Mouse (Mus musculus): Measurements from ENCODE around the gene Tmem59.
A peak's percentile ranks its signal among the peaks of the same experiment; 100 is the strongest.

Gene Tmem59

DNA sequence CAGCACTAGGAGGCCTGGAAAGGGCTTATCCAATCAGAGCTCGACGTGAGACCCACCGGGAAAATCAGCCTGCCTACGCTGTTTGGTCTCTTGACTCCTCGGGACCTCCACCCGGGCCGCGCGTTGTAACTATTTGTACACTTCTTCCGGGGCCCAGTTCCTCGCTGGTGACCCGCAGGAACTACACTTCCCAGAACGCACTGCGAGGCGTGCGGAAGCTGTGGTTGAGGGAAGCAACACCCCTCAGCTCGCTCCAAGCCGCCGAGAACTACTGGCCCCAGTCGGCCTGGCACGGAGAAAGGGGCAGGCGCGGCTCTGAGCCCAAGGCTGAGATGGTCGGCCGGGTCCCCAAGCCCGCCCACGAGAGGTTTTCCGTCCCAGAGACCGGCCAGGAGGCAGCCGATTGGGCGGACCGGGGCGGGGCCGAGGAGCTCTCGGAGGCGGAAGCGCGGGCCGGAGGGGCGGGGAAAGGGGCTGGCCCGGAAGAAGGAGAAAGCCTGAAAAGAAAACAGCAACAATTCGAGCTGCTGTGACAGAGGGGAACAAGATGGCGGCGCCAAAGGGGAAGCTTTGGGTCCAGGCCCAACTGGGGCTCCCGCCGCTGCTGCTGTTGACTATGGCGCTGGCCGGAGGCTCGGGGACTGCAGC lies at the start of gene Tmem59:
TSS of gene Tmem59 (plus strand) at position 218 of the 648 bp plus-strand sequence.
- DNase-seq (ENCODE audit: low read depth in 1 of 2, low spot score in 2 of 2), result peak; percentile 89 to 96

DNA sequence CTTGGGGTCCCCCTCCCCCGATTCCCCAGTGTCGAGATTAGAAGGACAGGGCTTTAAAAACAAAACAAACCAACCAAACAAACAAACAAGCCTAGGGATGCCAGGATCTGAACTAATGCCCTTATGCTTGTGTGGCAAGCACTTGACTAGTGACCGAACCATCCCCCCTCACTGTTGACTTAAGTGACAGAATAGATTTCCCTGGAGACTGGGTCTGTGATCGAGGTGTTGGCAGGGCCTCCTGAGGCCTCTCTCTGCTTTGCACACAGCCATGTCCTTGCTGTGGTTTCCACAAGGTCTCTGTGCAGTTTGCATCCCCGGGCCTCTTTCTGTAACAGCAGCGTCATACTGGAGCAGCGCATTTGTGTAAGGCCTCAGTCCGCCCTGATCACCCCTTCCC lies 48.8 kb upstream of the Tmem59 start:
- DNase-seq (ENCODE audit: low read depth in 1 of 2, low spot score in 2 of 2), result no peak

DNA sequence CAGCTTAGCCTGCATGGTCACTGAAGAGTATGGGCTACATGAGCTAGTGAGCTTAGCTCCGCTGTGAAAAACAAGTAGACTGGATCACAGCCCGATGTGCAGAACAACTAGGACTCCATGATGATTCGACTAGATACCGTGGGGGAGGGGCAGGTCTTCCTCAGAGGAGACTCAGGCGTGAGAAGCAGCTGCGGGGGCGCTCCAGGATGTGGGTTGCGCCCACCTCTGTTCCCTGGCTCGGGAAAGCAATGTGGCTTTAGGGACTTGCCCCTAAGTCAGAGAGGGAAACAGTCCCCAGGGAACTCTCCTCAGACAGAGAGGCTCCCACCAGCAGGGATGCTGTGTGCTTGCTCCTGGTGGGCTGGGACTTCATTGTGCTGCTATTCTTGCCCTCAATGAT lies 47.7 kb upstream of the Tmem59 start:
- DNase-seq (ENCODE audit: low read depth in 1 of 2, low spot score in 2 of 2), result no peak

DNA sequence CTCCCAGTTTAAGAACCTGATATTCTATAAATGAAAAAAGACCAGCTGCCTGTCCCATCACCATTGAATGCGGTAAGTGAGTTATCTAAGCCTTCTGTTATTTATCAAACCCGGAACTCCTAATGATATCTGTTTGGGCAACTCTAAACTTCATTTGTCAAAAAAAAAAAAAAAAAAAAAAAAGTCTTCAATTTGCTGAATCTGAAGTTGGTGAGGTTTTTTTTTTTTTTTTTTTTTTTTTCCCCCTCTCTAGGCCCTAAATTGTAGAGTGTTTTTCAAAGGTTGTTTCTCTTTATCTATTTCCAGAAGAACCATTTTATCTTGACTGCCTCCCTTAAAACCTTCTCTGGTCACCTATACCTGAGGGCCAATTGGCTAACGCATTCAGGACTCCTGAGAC lies 43.3 kb upstream of the Tmem59 start:
- DNase-seq (ENCODE audit: low read depth in 1 of 2, low spot score in 2 of 2), result no peak

DNA sequence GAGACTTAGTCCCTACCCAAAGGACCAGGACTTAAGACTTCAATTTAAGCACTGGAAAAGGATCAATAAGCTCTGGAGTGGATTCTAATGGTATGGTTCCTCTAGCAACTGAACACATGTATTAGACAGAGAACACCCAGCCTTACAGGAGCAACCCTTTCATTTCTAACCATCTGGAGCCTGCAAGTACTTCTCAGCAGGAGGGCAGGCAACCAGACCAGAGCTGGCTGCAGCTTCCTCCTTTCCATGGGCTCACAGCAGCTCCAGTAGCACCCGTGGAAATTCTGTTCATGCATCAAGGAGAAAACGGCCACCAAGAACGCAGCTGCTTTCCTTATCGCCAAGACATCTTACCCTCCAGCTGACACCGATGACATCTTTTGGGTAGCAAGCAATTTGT lies 42.5 kb upstream of the Tmem59 start:
- DNase-seq (ENCODE audit: low read depth in 1 of 2, low spot score in 2 of 2), result no peak

DNA sequence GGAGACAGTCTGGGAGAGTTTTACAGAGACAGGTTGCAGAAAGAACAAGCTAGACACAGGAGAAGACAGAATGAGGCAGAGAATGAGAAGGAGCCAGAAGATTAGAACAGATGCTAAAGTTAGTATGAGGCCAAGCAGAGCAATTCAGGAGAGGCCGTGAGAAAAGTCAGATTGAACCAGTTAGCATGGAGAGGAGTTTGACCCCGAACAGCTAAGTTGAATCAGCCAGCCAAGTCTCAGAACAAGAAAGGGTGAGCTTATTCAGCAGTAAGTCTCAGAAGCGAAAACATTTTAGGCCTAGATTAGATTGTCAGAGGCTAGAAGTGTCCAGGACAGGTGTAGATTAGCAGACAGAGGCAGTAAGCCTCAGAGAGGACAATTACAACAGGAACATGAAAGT lies 41.7 kb upstream of the Tmem59 start:
- DNase-seq (ENCODE audit: low read depth in 1 of 2, low spot score in 2 of 2), result no peak

DNA sequence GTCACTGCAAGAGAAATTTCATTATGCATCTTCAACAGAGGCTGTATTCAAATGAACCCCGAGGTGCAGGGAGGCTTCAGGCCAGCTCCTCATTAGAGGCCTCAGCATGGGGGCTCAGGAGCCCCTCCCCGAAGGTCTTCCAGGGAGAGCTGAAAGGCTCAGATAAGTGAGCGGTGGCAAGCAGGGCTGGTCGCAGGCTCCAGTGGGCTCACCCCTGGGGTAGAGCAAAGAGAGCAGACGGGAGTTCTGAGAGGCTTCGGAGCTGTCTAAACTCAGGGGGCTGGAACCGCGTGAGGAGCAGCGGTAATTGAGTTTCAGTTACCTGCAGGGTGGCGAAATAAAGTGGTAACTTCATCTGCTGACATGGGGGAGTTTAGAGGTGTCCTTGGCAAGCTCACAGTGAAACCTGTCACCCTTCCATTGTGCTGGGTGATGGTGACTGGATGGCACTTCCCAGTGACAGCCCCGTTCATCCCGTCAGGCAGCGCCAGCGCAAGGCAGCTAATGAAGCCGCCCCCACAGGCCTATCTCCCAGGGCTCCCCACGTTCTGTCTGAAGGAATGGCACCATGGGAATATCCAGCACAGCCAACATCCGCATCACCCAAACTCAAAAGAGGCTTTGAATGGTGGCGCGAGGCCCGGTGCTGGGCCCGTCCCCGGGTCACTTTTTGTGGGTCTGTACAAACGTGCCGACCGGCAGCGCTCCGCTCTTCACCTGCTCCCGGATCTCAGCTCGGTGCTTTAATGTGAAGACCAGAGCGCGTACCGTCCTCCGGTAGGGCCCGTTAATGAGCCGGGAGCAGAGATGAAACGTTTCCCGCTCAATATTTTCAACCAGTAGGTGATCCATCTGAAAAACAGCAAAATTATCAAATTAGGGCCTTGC lies 39.0 kb upstream of the Tmem59 start:
- DNase-seq (ENCODE audit: low read depth in 1 of 2, low spot score in 2 of 2), result no peak

DNA sequence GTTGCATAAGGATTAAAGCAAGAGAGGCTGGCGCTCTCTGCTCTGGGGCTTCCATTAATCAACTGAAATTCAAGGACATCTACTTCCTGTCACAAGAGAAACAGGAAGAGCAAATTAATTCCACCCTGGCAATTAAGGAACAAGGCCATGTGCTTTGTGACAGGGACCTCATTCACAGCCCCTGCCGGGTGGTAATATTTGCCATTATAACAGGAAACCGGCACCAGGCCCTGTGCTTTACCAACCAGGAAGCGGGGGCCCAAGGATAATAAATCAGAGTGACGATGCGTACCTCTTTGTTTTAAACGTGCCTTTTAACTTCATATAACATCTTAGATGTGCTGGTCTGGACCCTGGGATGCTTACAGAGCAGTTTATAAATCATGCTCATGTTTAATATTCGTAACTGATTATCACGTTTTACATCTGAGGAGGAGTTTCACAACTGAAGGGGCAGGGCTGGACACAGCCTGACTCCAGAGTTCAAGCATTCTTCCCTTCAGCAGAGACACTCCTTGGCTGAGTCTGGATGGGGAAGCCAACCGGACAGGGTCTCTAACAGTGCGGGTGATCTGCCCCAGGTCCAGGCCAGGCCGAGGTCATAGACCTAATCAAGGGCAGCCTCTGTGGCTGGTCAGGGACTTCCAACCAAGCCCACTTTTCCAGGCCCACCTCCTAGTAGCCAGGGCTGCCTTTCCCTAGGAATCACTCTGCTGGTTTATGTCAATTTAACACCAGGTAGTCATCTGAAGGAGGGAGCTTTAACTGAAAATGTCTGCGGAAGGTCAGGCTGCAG lies 38.2 kb upstream of the Tmem59 start:
- no peak for DNase-seq (ENCODE audit: low read depth in 1 of 2, low spot score in 2 of 2)

DNA sequence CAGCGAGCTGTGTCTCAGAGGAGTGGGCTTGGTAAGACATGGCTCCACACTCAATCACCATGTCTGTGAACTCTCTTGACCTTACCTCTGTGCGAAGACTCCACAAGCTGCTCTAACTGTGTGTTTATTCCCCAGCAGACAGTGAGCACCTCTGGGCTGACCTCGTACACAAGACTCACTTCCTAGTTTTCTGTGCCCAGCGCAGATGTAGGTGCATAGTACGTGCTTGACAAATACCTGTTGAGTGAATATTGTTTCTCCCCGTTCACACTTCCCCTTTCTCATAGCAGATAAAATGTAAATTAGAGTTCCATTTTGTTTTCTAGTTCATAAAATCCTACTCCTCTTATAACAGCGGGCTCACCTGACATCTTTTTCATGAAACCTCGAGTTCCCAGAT lies 34.7 kb upstream of the Tmem59 start:
- no peak for DNase-seq (ENCODE audit: low read depth in 1 of 2, low spot score in 2 of 2)

DNA sequence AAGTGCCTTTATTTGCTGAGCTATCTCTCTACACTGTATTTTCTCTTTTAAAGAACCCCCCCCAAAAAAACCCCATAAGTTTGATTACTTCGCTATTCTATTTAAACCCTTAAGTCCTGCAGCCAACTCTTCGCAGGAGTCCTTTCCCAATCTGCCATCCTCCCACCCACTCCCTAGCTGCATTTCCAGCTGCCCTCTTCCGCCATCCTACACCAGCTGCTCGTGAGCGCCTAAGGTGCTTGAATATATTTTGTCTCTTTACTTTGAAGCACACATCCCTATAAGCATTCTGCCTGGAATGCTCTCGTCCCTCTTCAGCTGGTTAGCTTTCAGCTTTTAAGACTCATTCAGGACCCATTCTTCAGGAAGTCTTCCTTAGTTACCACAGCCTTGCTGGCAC lies 27.2 kb upstream of the Tmem59 start:
- DNase-seq (ENCODE audit: low read depth in 1 of 2, low spot score in 2 of 2), result no peak

DNA sequence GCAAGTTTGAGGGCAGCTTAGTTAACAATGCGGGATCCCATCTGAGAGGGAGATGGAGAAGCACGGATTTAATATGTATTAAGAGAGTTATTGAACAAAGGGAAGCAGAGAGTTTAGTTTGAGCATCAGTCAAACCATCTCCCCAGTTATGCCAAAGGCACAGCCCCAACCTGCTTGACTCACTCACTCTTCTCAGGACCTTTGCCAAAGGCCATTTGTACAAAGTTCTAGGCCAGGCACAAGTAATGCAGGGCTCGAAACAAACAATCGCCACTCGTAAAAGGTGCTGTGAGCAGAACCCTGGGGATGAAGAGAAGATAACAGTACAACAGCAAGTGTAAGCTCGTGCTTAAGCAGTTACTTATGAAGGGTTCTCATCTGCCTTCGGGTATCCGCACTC lies 25.6 kb upstream of the Tmem59 start:
- no peak for DNase-seq (ENCODE audit: low read depth in 1 of 2, low spot score in 2 of 2)

DNA sequence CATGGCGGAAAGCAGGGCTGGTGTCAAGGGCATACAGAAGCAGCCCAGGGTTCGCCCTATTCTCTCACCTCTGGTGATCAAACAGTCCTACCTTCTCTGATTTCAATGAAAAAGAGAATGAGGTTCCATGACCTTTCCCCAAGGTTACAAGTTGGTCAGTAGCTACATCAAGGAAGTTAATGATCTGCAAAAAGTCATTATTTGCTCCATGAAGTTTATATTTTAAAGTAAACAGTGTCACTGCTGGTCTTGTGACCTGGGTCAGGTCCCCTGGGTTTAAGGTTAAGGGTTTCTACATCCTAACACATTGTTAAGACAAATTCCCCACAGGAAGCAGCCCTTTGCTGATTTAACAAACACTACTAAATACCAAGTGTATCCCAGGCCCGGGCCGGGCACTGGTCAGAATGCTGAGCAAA lies 21.2 kb upstream of the Tmem59 start:
- no peak for DNase-seq (ENCODE audit: low read depth in 1 of 2, low spot score in 2 of 2)

DNA sequence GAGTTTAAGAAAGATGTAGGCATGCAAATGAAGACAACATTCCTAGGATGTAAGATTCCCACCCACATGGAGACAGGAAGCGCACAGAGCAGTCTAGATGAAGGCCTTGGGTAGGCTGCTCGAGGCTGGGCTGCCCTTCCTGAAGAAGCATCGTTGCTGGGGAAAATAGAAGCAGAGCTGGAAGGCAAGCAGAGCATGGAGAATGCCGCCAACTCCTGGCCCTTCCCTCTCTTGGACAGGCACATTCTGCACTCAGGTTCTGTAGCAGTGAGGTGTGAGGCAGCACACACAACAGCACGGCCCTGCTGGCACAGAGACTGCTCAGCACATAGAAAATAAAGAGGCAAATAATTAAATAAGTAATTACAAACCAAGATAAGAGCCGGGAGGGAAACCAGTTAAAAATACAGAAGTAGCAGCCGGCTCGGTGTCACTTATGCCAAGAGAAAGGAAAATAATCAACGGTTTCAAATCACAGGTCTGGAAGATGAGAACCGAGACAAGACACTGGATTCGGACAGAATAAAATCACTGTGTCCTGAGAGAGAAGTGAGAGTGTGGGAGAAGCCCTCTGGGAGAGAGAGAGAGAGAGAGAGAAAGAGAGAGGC lies 18.9 kb upstream of the Tmem59 start:
- no peak for DNase-seq (ENCODE audit: low read depth in 1 of 2, low spot score in 2 of 2)

DNA sequence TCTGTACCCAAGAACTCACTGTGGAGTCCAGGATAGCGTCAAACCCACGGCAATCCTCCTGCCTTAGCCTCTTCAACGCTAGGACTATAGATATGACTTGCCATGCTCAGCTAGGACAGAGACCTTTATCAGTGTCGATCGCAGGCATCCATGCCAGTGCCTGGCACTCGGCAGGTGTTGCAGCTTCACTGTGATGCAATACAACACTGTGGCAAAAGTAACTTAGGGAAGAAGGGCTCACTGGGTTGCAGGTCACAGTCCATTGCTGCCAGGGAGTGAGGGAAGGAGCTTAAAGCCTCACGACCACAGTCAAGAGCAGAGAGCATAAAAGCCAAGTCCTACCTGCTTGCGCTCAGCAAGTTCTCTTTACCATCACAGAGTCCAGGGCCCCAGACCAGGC lies 18.0 kb upstream of the Tmem59 start:
- no peak for DNase-seq (ENCODE audit: low read depth in 1 of 2, low spot score in 2 of 2)

DNA sequence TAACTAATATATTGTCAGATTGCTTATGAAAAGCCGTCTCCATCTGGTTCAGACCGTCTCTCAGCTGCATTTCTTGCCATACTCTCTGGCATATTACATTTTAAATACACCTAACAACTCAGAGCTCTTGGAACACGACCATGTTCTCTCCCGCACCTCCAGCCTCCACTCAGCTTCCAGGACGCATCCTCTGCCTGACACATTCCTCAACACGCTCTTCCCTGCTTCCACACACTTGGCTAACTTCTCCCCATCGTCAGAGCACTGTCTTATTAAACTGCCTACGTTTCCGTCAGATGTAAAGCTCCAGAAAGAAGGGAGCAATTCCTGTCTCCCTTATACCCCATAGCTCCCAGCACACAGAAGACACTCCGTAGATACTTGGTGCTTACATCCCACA lies 14.9 kb upstream of the Tmem59 start:
- DNase-seq (ENCODE audit: low read depth in 1 of 2, low spot score in 2 of 2), result no peak

DNA sequence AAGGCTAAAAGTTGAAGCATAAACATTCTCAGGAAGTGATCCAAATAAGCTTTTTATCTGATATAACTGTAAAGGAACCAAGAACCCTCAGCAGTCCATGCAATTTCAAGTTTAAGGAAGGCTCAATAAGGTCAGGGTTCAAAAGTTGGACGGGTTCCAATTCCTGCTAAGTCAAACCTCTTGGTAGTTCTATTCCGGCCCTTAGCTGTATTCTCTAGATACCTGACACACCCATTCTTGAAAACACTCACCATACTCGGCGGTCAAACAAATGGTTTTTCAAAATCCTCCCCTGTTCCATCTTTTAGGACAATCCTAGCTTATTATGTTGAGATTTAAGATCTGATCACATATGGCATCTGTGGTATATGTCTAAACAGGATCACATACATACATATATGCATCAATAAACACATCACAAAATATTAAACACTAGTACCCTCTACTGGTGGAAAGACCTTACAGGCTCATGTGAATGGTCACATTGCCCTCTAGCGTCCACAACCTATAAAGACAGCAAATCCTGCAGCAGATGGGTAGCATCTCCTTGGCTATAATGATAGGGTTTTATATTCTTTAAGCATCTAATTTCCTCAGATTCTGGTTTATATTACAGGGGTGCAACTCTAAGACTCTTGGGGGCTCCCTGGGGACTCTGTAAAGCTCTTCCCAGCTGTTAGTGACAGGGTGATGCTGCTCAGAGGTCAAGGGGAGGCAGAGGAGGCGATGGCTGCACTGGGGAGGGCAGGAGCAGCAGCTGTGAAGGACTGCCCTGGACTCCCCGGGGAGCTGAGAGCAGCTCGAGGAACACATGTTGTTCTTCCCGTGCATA lies 14.2 kb upstream of the Tmem59 start:
- peak; percentile 19 to 35 for DNase-seq (ENCODE audit: low read depth in 1 of 2, low spot score in 2 of 2)

DNA sequence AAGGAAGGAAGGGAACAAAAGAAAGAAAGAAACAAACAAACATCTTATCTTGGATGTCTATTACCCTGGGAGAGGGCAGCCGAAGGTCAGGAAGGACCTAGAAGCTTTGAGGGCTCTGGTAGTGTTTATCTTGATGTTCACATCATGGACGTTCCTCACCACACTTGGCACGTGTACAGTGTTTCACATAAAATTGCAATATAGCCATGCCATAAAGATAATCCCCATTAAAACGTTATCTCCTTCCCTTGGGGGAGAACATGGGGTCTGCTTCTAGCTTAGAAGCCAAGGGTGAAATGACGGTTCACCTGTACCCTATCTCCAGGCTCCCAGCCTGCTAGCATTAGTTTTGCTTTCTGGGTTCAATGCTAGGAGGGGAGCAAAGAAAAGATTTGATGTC lies 11.5 kb upstream of the Tmem59 start:
- no peak for DNase-seq (ENCODE audit: low read depth in 1 of 2, low spot score in 2 of 2)

DNA sequence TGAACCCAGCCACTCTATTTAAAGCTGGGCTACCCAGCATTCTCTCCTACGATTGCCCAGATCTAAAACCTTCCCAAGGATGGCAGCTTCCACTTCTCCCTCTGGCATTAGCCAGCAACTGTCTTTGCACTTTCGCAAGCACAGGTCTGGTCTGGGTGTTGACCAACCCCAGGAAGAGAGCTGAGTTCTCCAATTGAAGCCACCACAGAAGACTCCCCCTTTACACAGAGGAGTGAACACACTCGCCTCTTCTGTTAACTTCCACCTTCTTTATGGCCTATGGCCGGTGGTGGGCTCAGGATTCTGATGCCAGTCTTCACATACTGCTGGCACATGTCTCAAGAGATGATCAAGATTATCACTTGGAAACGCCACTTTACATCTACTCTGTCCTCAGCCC lies 10.4 kb upstream of the Tmem59 start:
- DNase-seq (ENCODE audit: low read depth in 1 of 2, low spot score in 2 of 2), result peak; percentile 19 to 33

DNA sequence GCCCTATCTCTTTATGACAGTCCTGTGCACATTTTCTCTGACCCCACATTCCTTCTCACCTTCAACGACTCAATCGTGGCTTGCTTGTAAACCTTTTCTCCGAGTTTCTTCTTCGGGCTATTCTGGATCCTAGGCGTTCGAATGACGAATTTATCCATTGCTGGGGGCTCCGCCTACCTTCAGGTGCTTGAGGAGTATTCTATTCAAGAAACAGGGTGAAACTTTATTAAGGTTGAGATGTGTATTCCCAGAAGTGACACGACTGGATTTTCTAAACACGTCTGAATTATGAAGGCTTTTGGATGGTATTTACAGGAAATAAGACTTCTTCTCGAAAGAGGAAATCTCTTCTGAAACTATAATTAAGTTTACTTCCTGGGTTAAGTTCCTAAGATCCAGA lies 693 bp upstream of the Tmem59 start:
- DNase-seq (ENCODE audit: low read depth in 1 of 2, low spot score in 2 of 2), result no peak

DNA sequence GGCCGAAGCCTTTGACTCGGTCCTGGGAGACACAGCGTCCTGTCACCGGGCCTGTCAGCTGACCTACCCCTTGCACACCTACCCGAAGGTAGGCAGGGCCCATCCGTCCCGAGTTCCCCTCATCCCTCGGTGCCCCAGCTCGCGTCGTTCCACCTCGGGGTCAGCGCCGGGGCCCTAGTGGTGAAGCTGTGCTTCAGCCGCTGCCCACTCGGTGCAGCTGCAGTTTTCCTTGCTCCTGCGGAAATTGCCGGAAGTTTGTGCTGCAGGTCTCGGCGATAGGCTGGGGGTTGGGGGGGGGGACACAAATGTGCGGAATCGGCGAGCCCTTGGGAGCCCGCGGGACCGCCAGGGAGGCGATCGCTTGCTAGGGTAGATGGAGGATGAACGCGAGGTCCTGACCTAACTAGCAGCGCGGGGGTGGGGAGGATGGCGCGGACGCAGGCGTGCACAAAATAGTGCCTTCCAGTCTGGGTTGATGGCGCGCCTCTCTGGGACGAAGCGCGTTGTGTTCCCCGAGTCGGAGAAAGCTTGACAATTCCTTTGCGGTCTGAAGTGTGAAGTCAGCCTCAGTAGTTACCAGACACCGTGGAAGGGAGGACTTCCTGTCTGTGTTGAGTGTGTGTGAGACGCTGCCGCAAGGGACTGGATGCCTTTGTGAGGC lies 761 bp downstream of the Tmem59 start, which contains the start of gene Tceanc2:
TSS of gene Tceanc2 (minus strand) at position 287 of the 661 bp plus-strand sequence.
- DNase-seq (ENCODE audit: low read depth in 1 of 2, low spot score in 2 of 2), result peak; percentile 4 to 6
